Mouse (Mus musculus) cerebellum, adult 18-20 months (tissue): ENCODE data around the gene Krtap1-3.
A peak's percentile ranks its signal among the peaks of the same experiment; 100 is the strongest.
"Not testable (repeated sequence)": the region's sequence is repeated elsewhere in the genome, so short reads cannot be mapped to it uniquely, and the experiment has no call there.

ENCODE experiments used
- DNase-seq, 2 experiments: peaks; one replicate each; pipeline ENCODE4 v3.0.0; 2021

Gene Krtap1-3

GRCm38 (mm10) chr11:99590981-99591380, at the start of gene Krtap1-3:
Gene Krtap1-3, minus strand, starts transcription at chr11:99591339.
- no peak for DNase-seq

GRCm38 (mm10) chr11:99640926-99641325, 49.8 kb upstream of the Krtap1-3 start:
- DNase-seq: no peak

- DNase-seq: no peak
Observed at GRCm38 (mm10) chr11:99637086-99637485, 45.9 kb upstream of the Krtap1-3 start.

GRCm38 (mm10) chr11:99634653-99635134, 43.6 kb upstream of the Krtap1-3 start, which contains the start of gene Krtap4-2:
Gene Krtap4-2, minus strand, starts transcription at chr11:99635084.
- DNase-seq: no peak

GRCm38 (mm10) chr11:99633293-99633692, 42.2 kb upstream of the Krtap1-3 start:
- no peak for DNase-seq

GRCm38 (mm10) chr11:99630890-99631289, 39.8 kb upstream of the Krtap1-3 start:
- DNase-seq: no peak

GRCm38 (mm10) chr11:99628138-99628537, 37.0 kb upstream of the Krtap1-3 start, which contains the start of gene Krtap4-1:
Gene Krtap4-1, minus strand, starts transcription at chr11:99628238.
- no peak for DNase-seq

GRCm38 (mm10) chr11:99620335-99620734, 29.2 kb upstream of the Krtap1-3 start, which contains the start of gene Gm11562:
Gene Gm11562, minus strand, starts transcription at chr11:99620435.
- no peak for DNase-seq

GRCm38 (mm10) chr11:99614796-99615363, 23.7 kb upstream of the Krtap1-3 start, which contains the start of gene Krtap2-4:
Gene Krtap2-4, minus strand, starts transcription at chr11:99614846.
- DNase-seq: no peak

- DNase-seq: not testable (repeated sequence)
Observed at GRCm38 (mm10) chr11:99610089-99610488, 18.9 kb upstream of the Krtap1-3 start, which contains the start of gene Gm11937. Gene Gm11937, minus strand, starts transcription at chr11:99610189.

GRCm38 (mm10) chr11:99609126-99609525, 18.0 kb upstream of the Krtap1-3 start:
- peak; percentile 19 to 37 for DNase-seq

- DNase-seq: not testable (repeated sequence)
Observed at GRCm38 (mm10) chr11:99603208-99603607, 12.1 kb upstream of the Krtap1-3 start, which contains the start of gene Gm11938. Gene Gm11938, minus strand, starts transcription at chr11:99603308.

- DNase-seq: not testable (repeated sequence)
Observed at GRCm38 (mm10) chr11:99597742-99598141, 6.6 kb upstream of the Krtap1-3 start, which contains the start of gene Krtap9-3. Gene Krtap9-3, minus strand, starts transcription at chr11:99598105.

- no peak for DNase-seq
Observed at GRCm38 (mm10) chr11:99585096-99585495, 6.0 kb downstream of the Krtap1-3 start.

GRCm38 (mm10) chr11:99583245-99583704, 7.9 kb downstream of the Krtap1-3 start, which contains the start of gene Krtap1-4:
Gene Krtap1-4, minus strand, starts transcription at chr11:99583654.
- DNase-seq: no peak

GRCm38 (mm10) chr11:99581564-99581963, 9.6 kb downstream of the Krtap1-3 start:
- no peak for DNase-seq

- no peak for DNase-seq
Observed at GRCm38 (mm10) chr11:99581051-99581450, 10.1 kb downstream of the Krtap1-3 start.

- no peak for DNase-seq
Observed at GRCm38 (mm10) chr11:99580636-99581035, 10.5 kb downstream of the Krtap1-3 start, which contains the start of gene Krtap1-5. Gene Krtap1-5, minus strand, starts transcription at chr11:99581016.

- peak; percentile 54 to 55 for DNase-seq
Observed at GRCm38 (mm10) chr11:99574106-99574505, 17.0 kb downstream of the Krtap1-3 start.

- DNase-seq: no peak
Observed at GRCm38 (mm10) chr11:99573164-99573563, 18.0 kb downstream of the Krtap1-3 start.

- no peak for DNase-seq
Observed at GRCm38 (mm10) chr11:99566530-99566929, 24.6 kb downstream of the Krtap1-3 start, which contains the start of gene Krtap3-1. Gene Krtap3-1, minus strand, starts transcription at chr11:99566630.

GRCm38 (mm10) chr11:99562580-99562979, 28.6 kb downstream of the Krtap1-3 start:
- DNase-seq: no peak

GRCm38 (mm10) chr11:99559366-99559765, 31.8 kb downstream of the Krtap1-3 start, which contains the start of gene Gm11939:
Gene Gm11939, minus strand, starts transcription at chr11:99559466.
- DNase-seq: no peak
